Mouse (Mus musculus) liver, adult 2 months (tissue): ENCODE data around the gene Dnpep.

Experiments
- CTCF ChIP-seq: fragments of 200-500 bp; IDR thresholded peaks from 2 replicates; pipeline ENCODE4 v1.5.1; 2011; ENCODE audit warnings: low read depth, low read length, control low read depth
- POLR2A ChIP-seq: fragments of 200-500 bp; IDR thresholded peaks from 2 replicates; pipeline ENCODE4 v1.6.1; 2011; ENCODE audit warnings: low read length, control low read depth; ENCODE audit not compliant: insufficient read depth; ENCODE audit errors: extremely low read depth

- TF ChIP-seq CTCF = no peak
- TF ChIP-seq POLR2A = no peak
Observed at GRCm38 (mm10) chr1:75284911-75285310, 32.9 kb downstream of the Dnpep start.
